Mouse (Mus musculus) heart, embryonic 12.5 days (tissue): Measurements from ENCODE around the gene Aktip. TPM values are rescaled to one million over a fixed set of nuclear protein-coding genes. Genes with fewer than 3 reads are reported as not detected.

Experiments
- ATAC-seq: fragments of 200-750 bp; cut with Nextera tagmentation; 2 replicates; pipeline ENCODE4 v1.8.0; 2017; ENCODE audit warnings: moderate TSS enrichment, moderate library complexity; ENCODE audit not compliant: insufficient number of reproducible peaks, low FRiP score
- H3K27ac ChIP-seq: fragments of 300-500 bp; sonication (generic); 2 replicates; pipeline ENCODE4 v1.5.1; 2016; ENCODE audit warnings: mild to moderate bottlenecking, moderate library complexity; ENCODE audit not compliant: poor library complexity, severe bottlenecking
- H3K27me3 ChIP-seq: fragments of 300-500 bp; sonication (generic); replicated peaks from 2 replicates; pipeline ENCODE4 v1.6.1; 2016; ENCODE audit warnings: mild to moderate bottlenecking, moderate library complexity
- H3K36me3 ChIP-seq: fragments of 300-500 bp; sonication (generic); 2 replicates; pipeline ENCODE4 v1.6.1; 2016; ENCODE audit warnings: mild to moderate bottlenecking, moderate library complexity
- H3K4me1 ChIP-seq: fragments of 300-500 bp; sonication (generic); replicated peaks from 2 replicates; pipeline ENCODE4 v1.6.1; 2016; ENCODE audit warnings: mild to moderate bottlenecking
- H3K4me2 ChIP-seq: fragments of 300-500 bp; sonication (generic); 2 replicates; pipeline ENCODE4 v1.6.1; 2016; ENCODE audit warnings: mild to moderate bottlenecking, moderate library complexity
- H3K4me3 ChIP-seq: fragments of 300-500 bp; sonication (generic); 2 replicates; pipeline ENCODE4 v1.5.1; 2016; ENCODE audit warnings: mild to moderate bottlenecking
- H3K9ac ChIP-seq: fragments of 300-500 bp; sonication (generic); 2 replicates; pipeline ENCODE4 v1.6.1; 2016; ENCODE audit warnings: mild to moderate bottlenecking, moderate library complexity
- H3K9me3 ChIP-seq: fragments of 300-500 bp; sonication (generic); replicated peaks from 2 replicates; pipeline ENCODE4 v1.6.1; 2016; ENCODE audit warnings: mild to moderate bottlenecking, moderate library complexity
- WGBS: fragments of 180-500 bp; shearing (Covaris S2); methylation state at CpG from one replicate; pipeline ENCODE4 v1.1.7; 2016; 5-methylcytosine and 5-hydroxymethylcytosine counted together
- polyA plus RNA-seq: library from polyadenylated mRNA; unstranded; fragments of >200 nt; fragmentation: Nextera tagmentation; extraction: Ambion mirVana; gene quantifications from 2 replicates; pipeline ENCODE4 v1.2.1, GENCODE M21; 2016

The Aktip gene
- polyA plus RNA-seq = 40.2 and 42.0 TPM in 2 replicates

- 93% methylated on average over 7 of the region's 7 CpGs for WGBS
- no peak within 1 kb of the TSS for H3K4me3 ChIP-seq
- no peak for ATAC-seq
These were observed at the start of gene Aktip for GRCm38 (mm10) chr8:91199876-91200275. Gene Aktip (minus strand): TSS chr8:91199976.

GRCm38 (mm10) chr8:91245821-91246454 is 46.2 kb upstream of the Aktip start:
- peaks cover 9% of the 10 kb centered on the region for H3K4me1 ChIP-seq
- H3K4me2 ChIP-seq = no peak overlapping the region
- no peaks in the 10 kb centered on the region for H3K9me3 ChIP-seq
- H3K27me3 ChIP-seq = no peaks in the 10 kb centered on the region
- peaks cover 8% of the 10 kb centered on the region for H3K36me3 ChIP-seq
- ATAC-seq = no peak
- H3K27ac ChIP-seq = no peak overlapping the region
- H3K4me3 ChIP-seq = no peak overlapping the region
- no peak overlapping the region for H3K9ac ChIP-seq
- 87% methylated on average over 4 of the region's 4 CpGs for WGBS

More at GRCm38 (mm10) chr8:91199876-91200275, at the start of gene Aktip:
- no peak within 1 kb of the TSS for H3K9ac ChIP-seq
- H3K36me3 ChIP-seq = no peaks in the 10 kb centered on the region
- H3K9me3 ChIP-seq = no peaks in the 10 kb centered on the region
- peaks cover 12% of the 10 kb centered on the region for H3K4me1 ChIP-seq
- H3K4me2 ChIP-seq = no peak within 1 kb of the TSS
- no peak within 1 kb of the TSS for H3K27ac ChIP-seq
- H3K27me3 ChIP-seq = 0 out of 2 replicates have a peak, but pooled peaks cover 2% of the 10 kb centered on the region

GRCm38 (mm10) chr8:91242721-91243120 is 42.9 kb upstream of the Aktip start:
- 78% methylated on average over 1 of the region's 1 CpGs for WGBS
- H3K36me3 ChIP-seq = peaks cover 4% of the 10 kb centered on the region
- no peak for ATAC-seq
- H3K27me3 ChIP-seq = no peaks in the 10 kb centered on the region
- no peak overlapping the region for H3K27ac ChIP-seq
- no peaks in the 10 kb centered on the region for H3K9me3 ChIP-seq
- no peak overlapping the region for H3K4me2 ChIP-seq
- no peak overlapping the region for H3K4me3 ChIP-seq
- peaks cover 9% of the 10 kb centered on the region for H3K4me1 ChIP-seq
- H3K9ac ChIP-seq = no peak overlapping the region

- no peaks in the 10 kb centered on the region for H3K9me3 ChIP-seq
- no peak overlapping the region for H3K27ac ChIP-seq
- no peak for ATAC-seq
- 58% methylated on average over 8 of the region's 8 CpGs for WGBS
- H3K9ac ChIP-seq = no peak overlapping the region
- H3K27me3 ChIP-seq = no peaks in the 10 kb centered on the region
- peaks cover 9% of the 10 kb centered on the region for H3K4me1 ChIP-seq
- peaks cover 4% of the 10 kb centered on the region for H3K36me3 ChIP-seq
- no peak overlapping the region for H3K4me2 ChIP-seq
- H3K4me3 ChIP-seq = no peak overlapping the region
These were observed 42.2 kb upstream of the Aktip start for GRCm38 (mm10) chr8:91241873-91242519.

- Histone ChIP-seq H3K27me3 (no peaks in the 10 kb centered on the region), H3K36me3 (peaks cover 3% of the 10 kb centered on the region), H3K27ac (no peak overlapping the region), H3K4me1 (peaks cover 9% of the 10 kb centered on the region), H3K9me3 (no peaks in the 10 kb centered on the region), H3K4me3 (no peak overlapping the region), H3K9ac (no peak overlapping the region), H3K4me2 (no peak overlapping the region)
- WGBS = 67% methylated on average over 5 of the region's 5 CpGs
- no peak for ATAC-seq
These were observed 41.6 kb upstream of the Aktip start for GRCm38 (mm10) chr8:91241371-91241770.

GRCm38 (mm10) chr8:91237191-91237590 is 37.4 kb upstream of the Aktip start:
- ATAC-seq = no peak
- peaks cover 5% of the 10 kb centered on the region for H3K4me1 ChIP-seq
- WGBS = 74% methylated on average over 2 of the region's 2 CpGs
- peaks cover 2% of the 10 kb centered on the region; the same call in 1 of the 2 replicates for H3K36me3 ChIP-seq
- H3K4me3 ChIP-seq = no peak overlapping the region
- H3K9ac ChIP-seq = no peak overlapping the region
- H3K4me2 ChIP-seq = no peak overlapping the region
- no peaks in the 10 kb centered on the region for H3K9me3 ChIP-seq
- no peak overlapping the region for H3K27ac ChIP-seq
- no peaks in the 10 kb centered on the region for H3K27me3 ChIP-seq

GRCm38 (mm10) chr8:91234097-91234496 is 34.3 kb upstream of the Aktip start:
- no peak for ATAC-seq
- no peak overlapping the region for H3K4me2 ChIP-seq
- H3K27ac ChIP-seq = no peak overlapping the region
- no peaks in the 10 kb centered on the region for H3K27me3 ChIP-seq
- H3K36me3 ChIP-seq = peaks cover 9% of the 10 kb centered on the region; the same call in 1 of the 2 replicates
- 84% methylated on average over 2 of the region's 2 CpGs for WGBS
- H3K9ac ChIP-seq = no peak overlapping the region
- no peak overlapping the region for H3K4me3 ChIP-seq
- no peaks in the 10 kb centered on the region for H3K9me3 ChIP-seq
- H3K4me1 ChIP-seq = no peaks in the 10 kb centered on the region

GRCm38 (mm10) chr8:91227421-91227841 is 27.7 kb upstream of the Aktip start:
- Histone ChIP-seq H3K4me3 (no peak overlapping the region), H3K9me3 (no peaks in the 10 kb centered on the region), H3K27me3 (no peaks in the 10 kb centered on the region), H3K4me2 (no peak overlapping the region), H3K27ac (no peak overlapping the region), H3K36me3 (peaks cover 9% of the 10 kb centered on the region; the same call in 1 of the 2 replicates), H3K9ac (no peak overlapping the region), H3K4me1 (no peaks in the 10 kb centered on the region)
- ATAC-seq = no peak
- WGBS = 90% methylated on average over 7 of the region's 7 CpGs

GRCm38 (mm10) chr8:91224227-91224626 is 24.5 kb upstream of the Aktip start:
- no peaks in the 10 kb centered on the region for H3K36me3 ChIP-seq
- no peak for ATAC-seq
- no peaks in the 10 kb centered on the region for H3K27me3 ChIP-seq
- H3K4me1 ChIP-seq = no peaks in the 10 kb centered on the region
- H3K9ac ChIP-seq = no peak overlapping the region
- no peak overlapping the region for H3K27ac ChIP-seq
- WGBS = 86% methylated on average over 7 of the region's 7 CpGs
- H3K4me2 ChIP-seq = no peak overlapping the region
- no peak overlapping the region for H3K4me3 ChIP-seq
- no peaks in the 10 kb centered on the region for H3K9me3 ChIP-seq

GRCm38 (mm10) chr8:91221841-91222240 is 22.1 kb upstream of the Aktip start:
- ATAC-seq = no peak
- Histone ChIP-seq H3K27me3 (no peaks in the 10 kb centered on the region), H3K4me2 (no peak overlapping the region), H3K9me3 (no peaks in the 10 kb centered on the region), H3K4me3 (no peak overlapping the region), H3K36me3 (0 out of 2 replicates have a peak, but pooled peaks cover 2% of the 10 kb centered on the region), H3K27ac (no peak overlapping the region), H3K9ac (no peak overlapping the region), H3K4me1 (no peaks in the 10 kb centered on the region)
- 92% methylated on average over 2 of the region's 2 CpGs for WGBS

GRCm38 (mm10) chr8:91218271-91218670 is 18.5 kb upstream of the Aktip start:
- 0 out of 2 replicates have a peak, but pooled peaks cover 2% of the 10 kb centered on the region for H3K36me3 ChIP-seq
- WGBS = 87% methylated on average over 4 of the region's 4 CpGs
- no peak overlapping the region for H3K9ac ChIP-seq
- H3K4me1 ChIP-seq = no peaks in the 10 kb centered on the region
- no peak overlapping the region for H3K27ac ChIP-seq
- H3K4me3 ChIP-seq = no peak overlapping the region
- H3K4me2 ChIP-seq = no peak overlapping the region
- ATAC-seq = no peak
- no peaks in the 10 kb centered on the region for H3K9me3 ChIP-seq
- H3K27me3 ChIP-seq = no peaks in the 10 kb centered on the region
